Mouse (Mus musculus) forebrain, embryonic 11.5 days (tissue): Measurements from ENCODE around the gene Adgrg3. TPM values are rescaled to one million over a fixed set of nuclear protein-coding genes. Genes with fewer than 3 reads are reported as not detected.
"Not testable (repeated sequence)": the region's sequence is repeated elsewhere in the genome, so short reads cannot be mapped to it uniquely, and the experiment has no call there.

Experiments used
- ATAC-seq: fragments of 200-750 bp; cut with Nextera tagmentation; replicated peaks from 2 replicates; pipeline ENCODE4 v1.8.0; 2017; ENCODE audit warnings: moderate TSS enrichment; ENCODE audit not compliant: low FRiP score
- DNase-seq: peaks from one replicate; pipeline ENCODE4 v3.0.0-alpha.2; 2017; ENCODE audit warnings: low spot score
- H3K27ac ChIP-seq: fragments of 300-500 bp; sonication (generic); 2 replicates; pipeline ENCODE4 v1.5.1; 2014; ENCODE audit warnings: low read depth, low read length
- H3K27me3 ChIP-seq: fragments of 300-500 bp; sonication (generic); 2 replicates; pipeline ENCODE4 v1.6.1; 2014; ENCODE audit warnings: mild to moderate bottlenecking, low read length, mixed read lengths; ENCODE audit not compliant: control insufficient read depth, insufficient read depth
- H3K36me3 ChIP-seq: fragments of 300-500 bp; sonication (generic); 2 replicates; pipeline ENCODE4 v1.6.1; 2014; ENCODE audit warnings: mild to moderate bottlenecking, low read length, moderate library complexity, mixed read lengths; ENCODE audit not compliant: control insufficient read depth, insufficient read depth
- H3K4me1 ChIP-seq: fragments of 300-500 bp; sonication (generic); replicated peaks from 2 replicates; pipeline ENCODE4 v1.6.1; 2014; ENCODE audit warnings: low read length, mixed read lengths; ENCODE audit not compliant: control insufficient read depth, insufficient read depth
- H3K4me2 ChIP-seq: fragments of 300-500 bp; sonication (generic); 2 replicates; pipeline ENCODE4 v1.6.1; 2014; ENCODE audit warnings: low read depth, mild to moderate bottlenecking, low read length, moderate library complexity, mixed read lengths; ENCODE audit not compliant: severe bottlenecking
- H3K4me3 ChIP-seq: fragments of 300-500 bp; sonication (generic); 2 replicates; pipeline ENCODE4 v1.5.1; 2014; ENCODE audit warnings: low read depth, low read length
- H3K9ac ChIP-seq: fragments of 300-500 bp; sonication (generic); 2 replicates; pipeline ENCODE4 v1.6.1; 2014; ENCODE audit warnings: low read length
- H3K9me3 ChIP-seq: fragments of 300-500 bp; sonication (generic); 2 replicates; pipeline ENCODE4 v1.6.1; 2016; ENCODE audit warnings: low read length, mixed read lengths; ENCODE audit not compliant: control insufficient read depth
- WGBS: fragments of 180-500 bp; shearing (Covaris S2); extraction: QIAGEN DNeasy Blood & Tissue Kit; methylation state at CpG from one replicate; pipeline ENCODE4 v1.1.7; 2014; 5-methylcytosine and 5-hydroxymethylcytosine counted together
- polyA plus RNA-seq: library from polyadenylated mRNA; unstranded; fragments of >200 nt; fragmentation: Nextera tagmentation; extraction: Ambion mirVana; gene quantifications from 2 replicates; pipeline ENCODE4 v1.2.1, GENCODE M21; 2014

Gene Adgrg3
- polyA plus RNA-seq, 1 experiment from 2014 or later = 3.2 TPM

DNA sequence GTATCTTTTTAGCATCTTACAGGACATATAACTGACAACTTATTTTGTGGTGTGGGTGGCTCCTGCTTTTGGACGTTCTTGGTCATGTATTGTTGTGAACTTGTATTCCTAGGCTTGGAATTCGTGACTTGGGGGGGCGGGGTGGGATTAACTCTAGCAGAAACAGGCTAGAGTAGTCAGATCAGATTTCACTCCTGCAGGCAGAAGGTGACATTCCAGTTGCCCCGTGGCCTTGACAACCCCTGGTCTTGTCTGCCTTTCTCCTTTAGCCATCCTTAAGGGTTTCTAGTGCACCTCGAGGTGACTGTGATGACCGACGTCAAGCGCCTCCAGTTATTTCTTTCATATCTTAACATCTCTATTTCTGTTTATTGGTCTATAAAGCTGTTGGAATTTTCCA is 5.7 kb downstream of the Adgrg3 start:
- H3K9me3 ChIP-seq = no peaks in the 10 kb centered on the region; the same call in 1 of the 2 replicates
- no peak overlapping the region for H3K9ac ChIP-seq
- no peak for DNase-seq
- ATAC-seq = no peak
- H3K36me3 ChIP-seq = no peaks in the 10 kb centered on the region
- 0 out of 2 replicates have a peak, but pooled peaks cover 2% of the 10 kb centered on the region for H3K4me1 ChIP-seq
- H3K27ac ChIP-seq = no peak overlapping the region
- no peak overlapping the region for H3K4me3 ChIP-seq
- no peaks in the 10 kb centered on the region for H3K27me3 ChIP-seq
- 31% methylated on average over 8 of the region's 8 CpGs for WGBS
- no peak overlapping the region for H3K4me2 ChIP-seq

- Histone ChIP-seq H3K4me1 (0 out of 2 replicates have a peak, but pooled peaks cover 2% of the 10 kb centered on the region), H3K27ac (no peak overlapping the region), H3K36me3 (no peaks in the 10 kb centered on the region), H3K27me3 (no peaks in the 10 kb centered on the region), H3K9me3 (no peaks in the 10 kb centered on the region; the same call in 1 of the 2 replicates), H3K4me3 (no peak overlapping the region), H3K9ac (no peak overlapping the region), H3K4me2 (no peak overlapping the region)
- no peak for DNase-seq
- no peak for ATAC-seq
- WGBS = 82% methylated on average over 4 of the region's 4 CpGs
These were observed 6.9 kb downstream of the Adgrg3 start for GRCm38 (mm10) chr8:95024387-95024786.

DNA sequence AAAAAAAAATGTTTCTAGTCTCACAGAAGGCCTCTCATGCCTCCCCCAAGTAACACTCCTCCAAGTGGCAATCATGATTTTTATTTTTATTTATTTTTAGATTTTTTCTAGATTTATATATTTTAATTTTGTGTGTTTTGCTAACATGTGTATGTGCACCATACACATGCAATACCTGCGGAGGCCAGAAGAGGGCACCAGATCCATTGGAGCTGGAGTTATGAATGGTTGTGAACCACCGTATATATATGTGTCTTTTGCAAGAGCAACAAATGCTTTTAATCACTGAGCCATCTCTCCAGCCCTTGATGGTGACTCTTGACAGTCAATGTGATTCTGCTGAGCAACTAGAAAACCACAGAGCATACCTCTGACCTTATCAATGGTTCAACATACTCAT is 7.9 kb downstream of the Adgrg3 start:
- H3K4me2 ChIP-seq = no peak overlapping the region
- no peak overlapping the region for H3K9ac ChIP-seq
- 69% methylated on average over 2 of the region's 2 CpGs for WGBS
- no peak overlapping the region for H3K4me3 ChIP-seq
- 0 out of 2 replicates have a peak, but pooled peaks cover 2% of the 10 kb centered on the region for H3K4me1 ChIP-seq
- H3K27ac ChIP-seq = no peak overlapping the region
- H3K27me3 ChIP-seq = no peaks in the 10 kb centered on the region
- peak; percentile 65 for DNase-seq
- no peaks in the 10 kb centered on the region; the same call in 1 of the 2 replicates for H3K9me3 ChIP-seq
- ATAC-seq = no peak
- no peaks in the 10 kb centered on the region for H3K36me3 ChIP-seq

- H3K9me3 ChIP-seq, H3K4me2 ChIP-seq, H3K27me3 ChIP-seq, ATAC-seq, H3K36me3 ChIP-seq, H3K4me3 ChIP-seq, H3K27ac ChIP-seq, H3K9ac ChIP-seq, H3K4me1 ChIP-seq: not testable (repeated sequence)
- DNase-seq = peak; percentile 66
- WGBS = 67% methylated on average over 7 of the region's 7 CpGs
These were observed 10.9 kb downstream of the Adgrg3 start for GRCm38 (mm10) chr8:95028391-95028790.

DNA sequence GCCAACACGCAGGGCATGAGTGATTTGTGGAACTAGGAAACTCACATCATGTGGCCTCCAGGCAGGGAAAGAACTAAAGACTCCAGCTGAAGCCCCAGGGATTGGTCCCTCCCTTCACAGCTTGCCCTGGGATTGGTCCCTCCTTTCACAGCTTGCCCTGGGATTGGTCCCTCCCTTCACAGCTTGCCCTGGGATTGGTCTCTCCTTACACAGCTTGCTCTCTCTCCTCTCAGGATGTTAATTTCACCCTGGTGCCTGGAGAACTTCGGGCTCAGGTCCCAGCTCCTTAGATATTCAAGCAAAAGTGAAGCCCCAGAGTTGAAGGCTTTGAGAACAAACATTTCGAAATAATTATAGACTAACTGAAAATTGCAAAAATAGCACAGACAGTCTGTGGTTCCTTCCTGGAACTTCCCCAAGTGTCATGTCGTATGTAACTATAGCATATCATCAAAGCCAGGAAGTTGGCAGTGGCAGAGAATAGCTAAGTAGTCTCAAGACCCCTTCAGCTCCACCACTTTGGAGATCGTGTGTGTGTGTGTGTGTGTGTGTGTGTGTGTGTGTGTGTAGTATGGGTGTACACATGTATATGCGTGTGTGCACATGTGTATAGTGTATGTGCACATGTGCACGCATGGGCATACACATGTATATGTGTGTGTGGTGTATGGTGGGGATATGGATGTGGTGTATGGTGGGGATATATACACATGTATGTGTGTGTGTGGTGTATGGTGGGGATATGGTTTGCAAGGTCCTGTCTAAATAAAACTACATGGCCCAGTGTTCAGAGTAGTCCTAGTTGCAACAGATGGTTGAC is 19.8 kb downstream of the Adgrg3 start:
- H3K36me3 ChIP-seq = no peaks in the 10 kb centered on the region
- no peak overlapping the region for H3K27ac ChIP-seq
- H3K4me3 ChIP-seq = no peak overlapping the region
- no peaks in the 10 kb centered on the region for H3K27me3 ChIP-seq
- no peak overlapping the region for H3K9ac ChIP-seq
- ATAC-seq = no peak
- no peak overlapping the region for H3K4me2 ChIP-seq
- H3K9me3 ChIP-seq = no peaks in the 10 kb centered on the region
- 71% methylated on average over 7 of the region's 7 CpGs for WGBS
- no peak for DNase-seq
- no peaks in the 10 kb centered on the region for H3K4me1 ChIP-seq

DNA sequence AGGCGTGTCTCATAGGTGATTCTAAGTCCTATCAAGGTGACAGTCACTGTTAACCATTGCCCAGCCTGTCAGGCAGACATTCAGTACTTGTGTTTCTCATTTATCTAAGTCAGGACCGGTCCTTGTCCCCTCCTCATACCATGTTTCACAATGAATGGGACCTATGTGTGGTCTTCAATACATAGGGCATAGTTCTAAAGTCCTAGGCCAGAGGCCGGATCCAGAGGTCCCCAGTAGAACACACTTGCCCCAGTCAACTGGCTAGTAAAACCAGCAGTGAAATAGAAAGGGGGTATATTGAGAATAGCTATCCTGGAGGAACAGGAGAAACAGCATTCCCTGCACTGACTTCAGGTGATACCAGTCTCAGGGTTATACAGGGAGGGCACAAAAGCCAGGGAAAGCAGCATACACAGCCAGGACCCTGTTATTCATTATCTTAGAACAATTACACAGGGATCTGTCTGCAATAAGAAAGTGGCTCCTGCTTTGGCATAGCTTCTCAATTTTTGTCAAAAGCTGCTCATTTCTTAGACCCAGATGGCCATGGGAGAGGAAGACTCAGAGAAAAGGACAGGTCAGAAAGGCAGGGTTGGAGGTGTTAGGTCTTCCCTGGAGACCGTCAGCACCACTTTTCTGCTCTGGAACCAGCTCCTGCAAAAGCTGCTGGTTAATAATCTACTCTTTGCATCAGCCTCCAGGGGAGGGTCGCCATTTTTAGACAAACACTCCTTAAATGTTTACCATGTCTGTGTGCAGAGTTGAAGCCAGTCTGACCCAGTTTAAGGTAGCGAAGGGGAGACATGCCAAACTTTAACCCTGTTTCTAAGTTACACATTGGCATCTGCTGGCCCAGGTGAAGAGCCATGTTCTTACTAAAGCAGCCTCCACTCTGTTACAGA is 24.6 kb downstream of the Adgrg3 start:
- H3K27me3 ChIP-seq = no peaks in the 10 kb centered on the region
- 76% methylated on average over 6 of the region's 6 CpGs for WGBS
- no peaks in the 10 kb centered on the region for H3K4me1 ChIP-seq

GRCm38 (mm10) chr8:95044811-95045210 is 27.3 kb downstream of the Adgrg3 start:
- H3K36me3 ChIP-seq = no peaks in the 10 kb centered on the region
- no peaks in the 10 kb centered on the region for H3K27me3 ChIP-seq
- no peak overlapping the region for H3K4me2 ChIP-seq
- H3K27ac ChIP-seq = no peak overlapping the region
- H3K4me1 ChIP-seq = no peaks in the 10 kb centered on the region
- 68% methylated on average over 4 of the region's 4 CpGs for WGBS
- no peaks in the 10 kb centered on the region for H3K9me3 ChIP-seq
- no peak for ATAC-seq
- H3K4me3 ChIP-seq = no peak overlapping the region
- no peak overlapping the region for H3K9ac ChIP-seq
- DNase-seq = no peak

More for the DNA sequence above, 24.6 kb downstream of the Adgrg3 start:
- no peak overlapping the region for H3K9ac ChIP-seq
- no peaks in the 10 kb centered on the region for H3K36me3 ChIP-seq
- H3K4me2 ChIP-seq = no peak overlapping the region
- ATAC-seq (no peak), DNase-seq (no peak)
- no peaks in the 10 kb centered on the region for H3K9me3 ChIP-seq
- no peak overlapping the region for H3K4me3 ChIP-seq
- no peak overlapping the region for H3K27ac ChIP-seq

DNA sequence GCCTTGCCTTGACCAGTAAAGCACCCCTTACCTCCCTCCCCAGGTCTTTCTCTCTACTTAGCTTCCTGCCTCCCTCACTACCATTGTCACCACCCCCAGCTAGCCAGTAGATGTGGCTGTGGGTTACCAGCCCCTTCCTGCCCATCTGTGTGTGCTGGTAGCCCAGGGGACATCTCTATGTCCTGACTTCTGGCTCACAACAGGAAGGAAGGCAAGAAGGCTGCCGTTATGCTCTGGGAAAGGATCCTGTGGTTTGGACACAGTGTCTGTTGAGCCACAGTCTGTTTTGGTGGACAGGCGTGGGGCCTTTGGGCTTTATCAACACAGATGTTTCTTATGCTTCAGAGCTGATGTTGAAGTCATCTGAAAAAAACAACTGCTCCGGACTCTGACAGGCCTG is 29.5 kb downstream of the Adgrg3 start:
- DNase-seq = no peak
- H3K9me3 ChIP-seq = no peaks in the 10 kb centered on the region
- 83% methylated on average over 3 of the region's 3 CpGs for WGBS

More for the DNA sequence above, 29.5 kb downstream of the Adgrg3 start:
- no peak for ATAC-seq
- no peak overlapping the region for H3K4me2 ChIP-seq
- no peak overlapping the region for H3K27ac ChIP-seq
- no peaks in the 10 kb centered on the region for H3K36me3 ChIP-seq
- H3K27me3 ChIP-seq = no peaks in the 10 kb centered on the region
- H3K4me3 ChIP-seq = no peak overlapping the region
- no peak overlapping the region for H3K9ac ChIP-seq
- no peaks in the 10 kb centered on the region for H3K4me1 ChIP-seq
